Mouse (Mus musculus): Measurements from ENCODE around the gene Hyls1.

GRCm38 (mm10) chr9:35587674-35588073, 17.5 kb upstream of the Hyls1 start:
- TF ChIP-seq CTCF (IDR thresholded peaks at IDR 0.05; ENCODE audit: low read depth) (no peak), EP300 (optimal IDR thresholded peaks at IDR 0.05) (no peak)

Measured in stomach, postnatal 0 days (tissue).